Mouse (Mus musculus): ENCODE measurements around the gene Fancm.

DNA sequence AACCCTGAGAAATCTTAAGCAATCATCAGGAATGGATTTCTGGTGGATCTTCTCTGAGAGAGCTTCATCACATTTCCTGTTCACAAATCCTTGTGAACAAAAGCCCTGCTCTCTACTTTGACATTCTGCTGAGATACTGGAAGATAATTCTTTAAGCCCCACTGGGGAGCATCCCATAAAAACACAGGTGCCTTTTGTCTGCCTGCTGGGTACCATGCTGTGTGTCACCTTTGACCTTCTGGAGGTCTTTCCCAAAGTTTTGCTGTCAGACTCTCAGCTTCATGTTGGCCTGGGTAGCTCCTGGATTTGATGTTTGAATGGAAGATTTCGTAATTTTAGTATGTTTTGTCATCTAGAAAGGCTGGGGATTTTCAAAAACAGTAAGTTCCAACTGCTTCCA is 33.3 kb downstream of the Fancm start:
- no peak for TF ChIP-seq POLR2A (IDR thresholded peaks at IDR 0.05; ENCODE audit: control insufficient read depth, extremely low read depth, insufficient read depth, low read length, poor library complexity)
- TF ChIP-seq CTCF (IDR thresholded peaks at IDR 0.05; ENCODE audit: borderline replicate concordance, control insufficient read depth, extremely low read depth, insufficient read depth, low read length, poor library complexity) = no peak
